Mouse (Mus musculus): ENCODE results near the gene Npy2r. TPM values are rescaled to one million over a fixed set of nuclear protein-coding genes. Genes with fewer than 3 reads are reported as not detected.

Gene Npy2r
- 0.52 and 0.67 TPM in 2 replicates for polyA plus RNA-seq (2015; fragmentation: Nextera tagmentation; extraction: Ambion mirVana)

GRCm38 (mm10) chr3:82547908-82548721 lies at the start of gene Npy2r:
Npy2r (minus strand) TSS chr3:82548084.
- no peaks in the 10 kb centered on the region for H3K27me3 ChIP-seq (ENCODE audit: control insufficient read depth, insufficient read depth, low read length)
- 0 out of 2 replicates have a peak, but pooled peaks cover 2% of the 10 kb centered on the region for H3K4me1 ChIP-seq (ENCODE audit: control insufficient read depth, insufficient read depth, low read length)
- H3K4me2 ChIP-seq (ENCODE audit: low read depth, low read length), result peak within 1 kb of the TSS; percentile 92
- H3K9ac ChIP-seq (ENCODE audit: low read length), result peak within 1 kb of the TSS; percentile 70
- H3K27ac ChIP-seq (ENCODE audit: low read length), result no peak within 1 kb of the TSS
- under 1% methylated on average over 32 of the region's 32 CpGs for WGBS
- H3K4me3 ChIP-seq (replicated peaks; ENCODE audit: low read length), result peak within 1 kb of the TSS; percentile 54
- no peaks in the 10 kb centered on the region for H3K9me3 ChIP-seq (replicated peaks; ENCODE audit: control insufficient read depth, low read length)
- peak; percentile 47; the same call in 1 of the 2 replicates for ATAC-seq (ENCODE audit: insufficient read depth, low FRiP score)
- H3K36me3 ChIP-seq (ENCODE audit: control insufficient read depth, insufficient read depth, low read length), result no peaks in the 10 kb centered on the region

DNA sequence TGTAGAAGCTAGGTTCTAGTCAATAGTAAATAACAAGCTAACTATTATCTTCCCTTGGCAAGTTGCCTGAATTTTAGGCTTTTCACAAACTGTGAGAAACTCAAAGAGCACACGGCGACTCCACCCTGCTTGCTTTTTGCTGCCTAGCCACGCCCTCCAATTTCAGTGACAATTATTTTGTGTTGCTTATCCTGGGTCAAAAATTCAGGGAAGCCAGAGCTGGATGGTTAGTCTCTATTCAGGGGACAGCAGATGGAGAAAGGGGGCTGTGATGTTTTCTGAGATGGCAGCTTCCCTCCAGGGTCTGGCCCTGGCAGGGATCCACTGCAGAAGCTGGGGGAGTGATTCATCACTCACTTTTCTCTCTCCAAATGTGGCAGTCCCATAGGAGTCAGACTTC lies 9.9 kb upstream of the Npy2r start:
- WGBS, result 52% methylated on average over 3 of the region's 3 CpGs
- Histone ChIP-seq H3K4me1 (ENCODE audit: control insufficient read depth, insufficient read depth, low read length) (no peaks in the 10 kb centered on the region), H3K4me3 (replicated peaks; ENCODE audit: low read length) (no peak overlapping the region), H3K36me3 (ENCODE audit: control insufficient read depth, insufficient read depth, low read length) (no peaks in the 10 kb centered on the region), H3K9ac (ENCODE audit: low read length) (no peak overlapping the region), H3K4me2 (ENCODE audit: low read depth, low read length) (no peak overlapping the region), H3K27ac (ENCODE audit: low read length) (no peak overlapping the region), H3K9me3 (replicated peaks; ENCODE audit: control insufficient read depth, low read length) (no peaks in the 10 kb centered on the region), H3K27me3 (ENCODE audit: control insufficient read depth, insufficient read depth, low read length) (no peaks in the 10 kb centered on the region)
- ATAC-seq (ENCODE audit: insufficient read depth, low FRiP score), result no peak

GRCm38 (mm10) chr3:82556311-82556828 lies 8.5 kb upstream of the Npy2r start:
- Histone ChIP-seq H3K27me3 (ENCODE audit: control insufficient read depth, insufficient read depth, low read length) (no peaks in the 10 kb centered on the region), H3K4me1 (ENCODE audit: control insufficient read depth, insufficient read depth, low read length) (no peaks in the 10 kb centered on the region), H3K27ac (ENCODE audit: low read length) (no peak overlapping the region), H3K9me3 (replicated peaks; ENCODE audit: control insufficient read depth, low read length) (no peaks in the 10 kb centered on the region), H3K4me2 (ENCODE audit: low read depth, low read length) (no peak overlapping the region), H3K9ac (ENCODE audit: low read length) (no peak overlapping the region), H3K4me3 (replicated peaks; ENCODE audit: low read length) (no peak overlapping the region), H3K36me3 (ENCODE audit: control insufficient read depth, insufficient read depth, low read length) (no peaks in the 10 kb centered on the region)
- ATAC-seq (ENCODE audit: insufficient read depth, low FRiP score), result no peak
- WGBS, result 84% methylated on average over 2 of the region's 2 CpGs

DNA sequence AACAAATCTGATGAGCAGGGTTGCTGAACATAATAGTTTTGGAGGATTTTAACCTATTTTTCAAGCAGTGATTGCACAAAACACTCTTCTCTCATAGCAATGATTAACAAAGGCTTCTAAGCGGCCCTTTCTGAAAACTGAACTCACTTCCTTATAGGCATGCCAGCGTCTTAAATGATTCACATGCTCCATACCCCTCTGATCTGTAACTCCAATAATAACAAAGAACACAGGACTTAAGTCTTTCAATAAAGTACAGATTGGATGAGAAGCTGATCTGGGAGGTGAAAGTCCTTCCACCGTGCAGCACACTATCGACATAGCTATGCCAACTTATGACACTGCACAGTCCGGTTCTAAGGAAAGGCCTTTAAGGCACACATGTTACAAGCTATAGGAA lies 2.0 kb upstream of the Npy2r start:
- Histone ChIP-seq H3K4me3 (replicated peaks; ENCODE audit: low read length) (no peak overlapping the region), H3K4me1 (ENCODE audit: control insufficient read depth, insufficient read depth, low read length) (0 out of 2 replicates have a peak, but pooled peaks cover 2% of the 10 kb centered on the region), H3K27ac (ENCODE audit: low read length) (no peak overlapping the region), H3K36me3 (ENCODE audit: control insufficient read depth, insufficient read depth, low read length) (no peaks in the 10 kb centered on the region), H3K4me2 (ENCODE audit: low read depth, low read length) (no peak overlapping the region), H3K9me3 (replicated peaks; ENCODE audit: control insufficient read depth, low read length) (no peaks in the 10 kb centered on the region), H3K27me3 (ENCODE audit: control insufficient read depth, insufficient read depth, low read length) (no peaks in the 10 kb centered on the region), H3K9ac (ENCODE audit: low read length) (no peak overlapping the region)
- WGBS, result 84% methylated on average over 5 of the region's 5 CpGs
- no peak for ATAC-seq (ENCODE audit: insufficient read depth, low FRiP score)

- no peaks in the 10 kb centered on the region for H3K36me3 ChIP-seq (ENCODE audit: control insufficient read depth, insufficient read depth, low read length)
- peak overlapping the region; percentile 92 for H3K4me2 ChIP-seq (ENCODE audit: low read depth, low read length)
- no peak for ATAC-seq (ENCODE audit: insufficient read depth, low FRiP score)
- WGBS, result 5% methylated on average over 9 of the region's 9 CpGs
- 0 out of 2 replicates have a peak, but pooled peaks cover 2% of the 10 kb centered on the region for H3K4me1 ChIP-seq (ENCODE audit: control insufficient read depth, insufficient read depth, low read length)
- no peak overlapping the region for H3K27ac ChIP-seq (ENCODE audit: low read length)
- H3K9ac ChIP-seq (ENCODE audit: low read length), result peak overlapping the region; percentile 70
- H3K4me3 ChIP-seq (replicated peaks; ENCODE audit: low read length), result peak overlapping the region; percentile 54
- H3K27me3 ChIP-seq (ENCODE audit: control insufficient read depth, insufficient read depth, low read length), result no peaks in the 10 kb centered on the region
- H3K9me3 ChIP-seq (replicated peaks; ENCODE audit: control insufficient read depth, low read length), result no peaks in the 10 kb centered on the region
Observed at GRCm38 (mm10) chr3:82548753-82549152, 869 bp upstream of the Npy2r start.

DNA sequence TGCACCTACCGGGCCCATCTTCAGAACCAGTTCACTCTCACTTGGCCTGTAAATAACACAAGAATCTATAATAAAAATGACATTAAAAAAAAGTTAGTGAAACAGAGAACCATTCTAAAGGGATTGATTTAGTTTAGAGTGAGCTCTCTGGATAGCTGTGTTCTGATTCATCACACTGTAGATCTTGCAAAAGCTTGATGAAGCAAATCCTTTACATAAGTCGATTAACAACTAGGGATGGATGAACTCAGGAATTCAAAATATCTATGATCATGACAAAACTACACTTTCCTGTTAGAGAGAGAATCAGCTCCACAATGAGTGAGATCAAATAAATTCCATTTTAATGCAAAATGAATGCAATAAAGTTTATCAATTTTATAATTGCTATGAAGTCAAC lies 6.4 kb downstream of the Npy2r start:
- H3K4me1 ChIP-seq (ENCODE audit: control insufficient read depth, insufficient read depth, low read length), result no peaks in the 10 kb centered on the region
- no peak overlapping the region for H3K4me3 ChIP-seq (replicated peaks; ENCODE audit: low read length)
- H3K9me3 ChIP-seq (replicated peaks; ENCODE audit: control insufficient read depth, low read length), result no peaks in the 10 kb centered on the region
- no peak overlapping the region for H3K9ac ChIP-seq (ENCODE audit: low read length)
- H3K27me3 ChIP-seq (ENCODE audit: control insufficient read depth, insufficient read depth, low read length), result no peaks in the 10 kb centered on the region
- WGBS, result 89% methylated on average over 2 of the region's 2 CpGs
- H3K4me2 ChIP-seq (ENCODE audit: low read depth, low read length), result no peak overlapping the region
- no peak for ATAC-seq (ENCODE audit: insufficient read depth, low FRiP score)
- no peaks in the 10 kb centered on the region for H3K36me3 ChIP-seq (ENCODE audit: control insufficient read depth, insufficient read depth, low read length)
- no peak overlapping the region for H3K27ac ChIP-seq (ENCODE audit: low read length)

- Histone ChIP-seq H3K27ac (ENCODE audit: low read length) (no peak overlapping the region), H3K9ac (ENCODE audit: low read length) (no peak overlapping the region), H3K4me3 (replicated peaks; ENCODE audit: low read length) (no peak overlapping the region), H3K9me3 (replicated peaks; ENCODE audit: control insufficient read depth, low read length) (no peaks in the 10 kb centered on the region), H3K27me3 (ENCODE audit: control insufficient read depth, insufficient read depth, low read length) (no peaks in the 10 kb centered on the region), H3K4me2 (ENCODE audit: low read depth, low read length) (no peak overlapping the region), H3K36me3 (ENCODE audit: control insufficient read depth, insufficient read depth, low read length) (no peaks in the 10 kb centered on the region), H3K4me1 (ENCODE audit: control insufficient read depth, insufficient read depth, low read length) (no peaks in the 10 kb centered on the region)
- no peak for ATAC-seq (ENCODE audit: insufficient read depth, low FRiP score)
- WGBS, result 75% methylated on average over 5 of the region's 5 CpGs
Observed at GRCm38 (mm10) chr3:82539951-82540350, 7.9 kb downstream of the Npy2r start.

DNA sequence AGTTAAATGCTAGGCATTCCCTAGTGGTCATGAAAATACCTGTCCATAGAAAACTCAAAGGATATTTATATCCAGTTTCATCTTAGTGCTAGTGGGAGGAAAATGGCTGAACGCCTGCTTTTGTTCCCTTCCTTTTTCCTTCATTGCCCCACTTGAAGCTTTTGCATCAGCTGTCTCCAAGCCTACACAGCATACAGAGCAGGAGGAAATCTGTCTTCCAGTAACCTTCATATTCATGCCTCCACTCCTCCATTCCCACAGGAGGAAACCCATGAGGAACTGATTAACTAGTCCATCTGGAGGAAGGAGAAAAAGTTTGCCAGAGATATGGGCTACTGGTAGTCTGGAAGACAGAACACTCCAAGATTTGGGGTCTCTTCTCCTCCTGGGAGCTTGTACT lies 23.1 kb downstream of the Npy2r start:
- Histone ChIP-seq H3K27ac (ENCODE audit: low read length) (no peak overlapping the region), H3K9ac (ENCODE audit: low read length) (no peak overlapping the region), H3K4me2 (ENCODE audit: low read depth, low read length) (no peak overlapping the region), H3K36me3 (ENCODE audit: control insufficient read depth, insufficient read depth, low read length) (no peaks in the 10 kb centered on the region), H3K4me3 (replicated peaks; ENCODE audit: low read length) (no peak overlapping the region), H3K9me3 (replicated peaks; ENCODE audit: control insufficient read depth, low read length) (no peaks in the 10 kb centered on the region), H3K4me1 (ENCODE audit: control insufficient read depth, insufficient read depth, low read length) (no peaks in the 10 kb centered on the region), H3K27me3 (ENCODE audit: control insufficient read depth, insufficient read depth, low read length) (no peaks in the 10 kb centered on the region)
- WGBS, result 75% methylated on average over 1 of the region's 1 CpGs
- ATAC-seq (ENCODE audit: insufficient read depth, low FRiP score), result no peak

- no peaks in the 10 kb centered on the region for H3K36me3 ChIP-seq (ENCODE audit: control insufficient read depth, insufficient read depth, low read length)
- no peaks in the 10 kb centered on the region for H3K9me3 ChIP-seq (replicated peaks; ENCODE audit: control insufficient read depth, low read length)
- WGBS, result 62% methylated on average over 4 of the region's 4 CpGs
- H3K27me3 ChIP-seq (ENCODE audit: control insufficient read depth, insufficient read depth, low read length), result no peaks in the 10 kb centered on the region
- H3K9ac ChIP-seq (ENCODE audit: low read length), result no peak overlapping the region
- H3K4me2 ChIP-seq (ENCODE audit: low read depth, low read length), result no peak overlapping the region
- no peak overlapping the region for H3K4me3 ChIP-seq (replicated peaks; ENCODE audit: low read length)
- H3K4me1 ChIP-seq (ENCODE audit: control insufficient read depth, insufficient read depth, low read length), result no peaks in the 10 kb centered on the region
- ATAC-seq (ENCODE audit: insufficient read depth, low FRiP score), result no peak
- H3K27ac ChIP-seq (ENCODE audit: low read length), result no peak overlapping the region
Observed at GRCm38 (mm10) chr3:82498006-82498405, 49.9 kb downstream of the Npy2r start.
